Mouse (Mus musculus) c-Kit-positive CD71-positive TER-119-positive erythroid progenitor cells, embryonic 14.5 days (primary cell): ENCODE measurements around the gene Mtif3.

ENCODE experiments used
- DNase-seq: peaks from one replicate; pipeline ENCODE4 v3.0.0-alpha.2; 2013; ENCODE audit warnings: low spot score

Mtif3 gene

DNA sequence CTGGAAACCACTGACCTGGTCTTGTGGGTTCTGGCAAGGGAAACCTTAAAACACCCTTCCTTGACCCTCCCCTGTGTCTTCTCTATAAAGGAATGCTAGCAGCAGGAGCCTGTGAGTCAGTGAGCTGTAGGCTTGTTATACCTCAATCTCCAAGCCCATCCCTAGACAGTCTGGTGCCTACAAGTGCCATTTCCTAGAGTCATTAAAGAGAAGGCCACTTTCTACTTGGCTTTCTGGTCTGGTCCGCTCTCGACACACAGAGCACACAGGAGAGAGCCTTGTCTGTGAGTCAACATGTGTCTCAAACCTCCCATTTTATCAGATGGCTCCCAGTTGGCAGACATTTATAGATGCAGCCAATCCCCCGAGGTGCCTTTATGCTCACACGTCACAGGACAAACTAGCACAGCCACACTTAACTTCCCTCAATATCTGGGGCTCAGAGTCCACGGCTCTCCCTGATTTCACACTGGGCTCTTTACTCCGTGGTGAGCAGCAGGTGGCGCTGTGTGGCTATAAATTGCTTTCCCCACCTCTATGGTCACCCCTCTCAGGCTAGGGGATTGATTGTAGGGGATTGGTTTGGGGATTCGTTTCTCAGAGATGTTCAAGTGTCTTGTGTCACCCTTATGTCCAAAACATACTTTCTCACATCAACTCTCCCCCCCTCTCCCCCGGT, 49.4 kb downstream of the Mtif3 start:
- DNase-seq = peak; percentile 38

GRCm38 (mm10) chr5:146913355-146913754, 50.2 kb downstream of the Mtif3 start:
- DNase-seq = no peak

DNA sequence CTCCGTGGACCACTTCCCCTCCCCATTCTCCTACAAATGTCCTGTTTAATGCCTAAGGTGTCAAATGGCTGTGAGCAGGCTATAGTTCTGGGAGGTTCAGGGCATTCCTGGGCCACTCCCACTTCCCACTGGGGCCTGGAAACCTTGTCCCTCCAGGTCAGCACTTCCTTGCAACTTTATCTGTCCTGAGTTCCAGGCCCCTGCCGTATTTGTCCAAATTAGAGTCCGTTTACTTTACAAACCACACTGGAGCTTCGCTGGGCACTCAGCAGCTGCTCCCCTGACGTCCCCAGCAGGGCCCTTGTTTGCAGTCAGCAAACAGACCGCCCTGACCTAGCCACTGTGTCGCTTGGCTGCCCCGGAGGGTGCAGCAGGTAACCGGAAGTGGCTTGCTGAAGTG, 51.4 kb downstream of the Mtif3 start:
- DNase-seq = no peak

DNA sequence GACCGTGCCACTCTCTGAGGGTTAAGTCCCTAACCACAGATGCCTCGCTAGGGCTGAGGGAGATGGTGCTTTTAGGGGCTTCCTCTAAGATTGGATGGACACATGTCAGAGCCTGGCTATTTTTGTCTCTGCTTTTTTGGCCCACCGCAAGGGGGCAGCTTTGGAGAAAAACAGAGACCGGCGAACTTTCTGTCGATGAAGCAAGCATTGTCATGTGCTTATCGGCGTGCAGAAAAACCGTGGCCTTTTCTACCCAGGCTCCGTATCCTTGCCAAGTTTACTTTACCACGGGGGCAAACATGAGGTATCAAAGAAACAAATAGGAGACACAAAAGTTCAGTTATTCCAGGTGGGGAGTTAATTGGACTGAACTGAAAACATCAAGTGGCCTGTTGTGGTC, 55.0 kb downstream of the Mtif3 start:
- DNase-seq = no peak

DNA sequence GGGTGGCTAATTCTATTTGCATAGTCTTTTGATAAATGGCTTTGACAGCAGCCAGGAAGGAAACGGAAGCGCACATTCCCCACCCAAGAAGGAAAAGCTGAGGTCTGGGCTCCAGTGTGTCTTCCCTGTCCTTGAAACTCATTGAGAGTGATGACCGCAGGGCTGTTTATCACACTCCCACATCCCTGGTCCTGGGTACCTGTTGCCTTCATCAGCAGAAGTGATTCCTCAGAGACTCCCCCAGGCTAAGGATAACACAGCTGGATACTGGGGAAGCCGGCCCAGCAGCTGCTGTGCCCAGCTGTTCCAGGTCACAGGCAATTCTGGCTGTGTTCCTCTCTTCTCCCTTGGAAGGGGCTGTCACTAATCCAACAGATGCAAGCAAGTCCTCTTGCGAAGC, 56.1 kb downstream of the Mtif3 start:
- DNase-seq = no peak

DNA sequence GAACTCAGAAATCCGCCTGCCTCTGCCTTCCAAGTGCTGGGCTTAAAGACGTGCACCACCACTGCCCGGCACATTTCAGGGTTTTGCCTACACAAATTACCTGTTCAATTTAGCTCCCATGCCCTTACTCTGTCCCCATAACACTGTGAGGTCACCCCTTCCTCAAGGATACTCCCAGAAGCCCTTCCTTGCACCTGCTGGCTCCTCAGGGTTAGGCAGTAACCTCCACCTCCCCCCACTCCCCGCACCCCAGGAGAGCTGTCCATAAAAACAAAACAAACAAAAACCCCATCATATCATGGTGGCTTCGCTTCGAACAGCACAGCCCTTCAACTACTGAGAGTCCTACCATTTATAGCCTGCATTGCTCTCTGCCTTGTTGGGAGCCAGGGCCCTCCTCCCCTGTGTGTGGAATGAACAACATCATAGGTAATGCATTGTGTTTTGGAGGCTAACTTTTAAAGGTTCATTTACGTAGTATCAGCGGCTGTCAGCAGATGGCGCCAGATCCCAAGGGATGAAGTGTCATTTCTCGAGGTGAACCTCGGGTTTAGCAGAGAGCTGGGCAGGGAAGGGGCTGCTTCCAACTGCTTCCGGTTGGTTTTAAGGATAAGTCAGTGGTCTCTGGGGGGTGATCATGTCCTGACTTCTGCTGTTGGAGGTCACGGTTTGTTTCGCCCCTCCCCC, 58.0 kb downstream of the Mtif3 start:
- peak; percentile 66 for DNase-seq

GRCm38 (mm10) chr5:146904404-146904803, 59.2 kb downstream of the Mtif3 start:
- peak; percentile 80 for DNase-seq
